Mouse (Mus musculus) small intestine, adult 2 months (tissue): ENCODE measurements around the gene Tnni1.

Experiments
- CTCF ChIP-seq: fragments of 200-500 bp; IDR thresholded peaks from 2 replicates; pipeline ENCODE4 v1.5.1; 2012; ENCODE audit warnings: low read depth, mild to moderate bottlenecking, control low read depth, inconsistent platforms, low read length, moderate library complexity, mixed read lengths; ENCODE audit not compliant: insufficient replicate concordance, insufficient read length; ENCODE audit errors: extremely low read depth
- POLR2A ChIP-seq: fragments of 200-500 bp; IDR thresholded peaks from 2 replicates; pipeline ENCODE4 v1.6.1; 2012; ENCODE audit warnings: low read depth, mild to moderate bottlenecking, control low read depth, inconsistent platforms, low read length, moderate library complexity

DNA sequence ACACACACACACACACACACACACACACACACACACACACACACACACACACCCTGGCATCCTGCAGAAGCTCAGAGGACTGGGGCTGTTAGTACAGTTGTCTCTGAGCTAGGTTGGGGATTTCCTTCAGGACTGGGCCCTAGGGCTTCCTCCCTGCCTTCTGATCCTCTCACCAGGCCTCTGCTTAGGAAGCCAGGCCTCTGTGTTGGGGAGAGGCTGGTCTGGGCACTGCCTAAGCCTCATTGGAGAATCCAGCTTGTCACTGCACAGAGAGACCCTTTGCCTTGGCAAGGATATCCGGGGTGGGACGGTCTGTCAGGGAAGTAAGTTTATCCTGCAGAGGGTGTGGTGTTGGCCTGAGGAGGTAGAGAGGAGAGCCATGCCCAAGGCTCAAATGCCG is 48.9 kb upstream of the Tnni1 start:
- TF ChIP-seq CTCF (no peak), POLR2A (no peak)
